Mouse (Mus musculus): ENCODE data around the gene Bysl.
"Not testable (repeated sequence)": the region's sequence is repeated elsewhere in the genome, so short reads cannot be mapped to it uniquely, and the experiment has no call there.

Gene Bysl

DNA sequence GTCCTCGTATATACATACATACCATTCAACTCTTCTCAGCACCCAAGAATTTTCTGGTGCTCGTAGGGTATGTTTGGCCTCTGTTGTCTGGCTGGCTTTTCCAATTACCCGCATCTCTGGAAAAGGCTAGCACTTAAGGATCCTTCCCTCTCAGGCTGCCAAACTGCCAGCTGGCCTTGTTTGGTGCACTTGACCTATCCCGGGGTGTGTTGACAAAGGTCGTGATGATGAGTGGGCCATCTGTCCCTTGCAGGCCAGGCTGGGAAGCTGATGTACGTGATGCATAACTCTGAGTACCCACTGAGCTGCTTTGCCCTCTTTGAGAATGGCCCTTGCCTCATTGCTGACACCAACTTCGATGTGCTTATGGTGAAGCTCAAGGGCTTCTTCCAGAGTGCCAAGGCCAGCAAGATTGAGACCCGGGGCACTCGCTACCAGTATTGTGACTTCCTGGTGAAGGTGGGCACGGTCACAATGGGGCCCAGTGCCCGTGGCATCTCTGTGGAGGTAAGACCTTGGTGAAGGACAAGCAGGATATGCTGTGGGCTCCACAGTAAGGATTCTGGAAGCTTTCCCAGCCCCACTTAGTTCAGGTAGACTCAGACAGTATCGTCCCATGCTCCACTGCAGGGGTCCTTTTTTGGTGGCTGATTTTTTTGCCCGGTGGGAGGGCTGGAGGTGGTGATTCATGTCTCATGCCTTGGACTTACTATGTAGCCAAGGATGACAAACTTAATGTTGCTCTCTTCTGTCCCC lies 7.4 kb upstream of the Bysl start:
- no peak for DNase-seq (ENCODE audit: low read depth)

DNA sequence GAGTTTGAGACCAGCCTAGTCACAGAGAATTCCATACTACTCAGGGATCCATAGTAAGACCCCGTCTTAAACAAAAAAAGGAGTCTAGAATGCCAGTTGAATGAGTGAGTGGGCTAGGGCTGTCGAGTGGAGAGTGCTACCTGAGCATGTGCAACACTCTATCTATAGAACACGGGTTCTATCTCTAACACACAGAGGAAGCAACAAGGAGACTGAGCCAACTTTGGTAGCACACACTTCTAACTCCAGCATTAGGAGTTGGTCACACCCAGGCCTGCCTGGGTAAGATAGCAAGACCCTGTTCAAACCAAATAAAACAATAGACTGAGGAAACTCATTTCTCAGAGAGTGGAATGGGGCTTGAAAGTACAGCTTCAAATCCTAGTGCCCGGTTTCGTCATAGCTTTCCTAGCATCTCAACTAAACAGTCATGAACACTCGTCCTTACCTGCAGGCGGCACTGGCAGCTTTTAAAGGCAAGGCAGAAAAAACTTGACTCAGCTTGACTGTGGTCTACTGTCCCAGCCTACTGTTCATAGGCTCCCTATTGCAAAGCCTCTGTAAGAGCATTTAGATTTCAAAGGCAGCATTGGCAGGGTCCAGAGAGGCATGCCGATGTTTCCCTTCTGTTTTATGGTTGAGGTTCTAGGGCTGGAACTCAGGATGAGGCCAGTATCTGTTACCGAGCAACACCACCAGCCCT lies 6.5 kb upstream of the Bysl start:
- DNase-seq (ENCODE audit: low read depth) = no peak

GRCm38 (mm10) chr17:47616652-47617051 lies 5.4 kb upstream of the Bysl start:
- DNase-seq (ENCODE audit: low read depth) = no peak

DNA sequence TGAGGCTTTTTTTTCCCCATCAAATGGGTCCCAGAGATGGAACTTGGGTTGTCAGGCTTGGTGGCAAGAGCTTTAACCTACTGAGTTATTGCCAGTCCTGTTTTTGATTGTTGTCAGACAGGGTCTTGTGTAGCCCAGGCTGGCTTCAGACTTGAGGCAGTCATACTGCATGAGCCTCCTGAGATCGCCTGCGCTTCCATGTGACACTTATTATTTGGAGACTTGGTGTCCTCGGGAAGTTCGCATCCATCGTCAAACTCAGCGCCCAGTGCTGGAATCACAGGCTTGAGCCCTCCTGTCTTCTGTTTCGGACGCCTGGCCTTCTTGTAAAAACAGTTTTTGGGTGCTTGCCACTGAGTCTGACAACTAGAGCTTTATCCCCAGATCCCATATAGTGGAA lies 4.8 kb upstream of the Bysl start:
- no peak for DNase-seq (ENCODE audit: low read depth)

DNA sequence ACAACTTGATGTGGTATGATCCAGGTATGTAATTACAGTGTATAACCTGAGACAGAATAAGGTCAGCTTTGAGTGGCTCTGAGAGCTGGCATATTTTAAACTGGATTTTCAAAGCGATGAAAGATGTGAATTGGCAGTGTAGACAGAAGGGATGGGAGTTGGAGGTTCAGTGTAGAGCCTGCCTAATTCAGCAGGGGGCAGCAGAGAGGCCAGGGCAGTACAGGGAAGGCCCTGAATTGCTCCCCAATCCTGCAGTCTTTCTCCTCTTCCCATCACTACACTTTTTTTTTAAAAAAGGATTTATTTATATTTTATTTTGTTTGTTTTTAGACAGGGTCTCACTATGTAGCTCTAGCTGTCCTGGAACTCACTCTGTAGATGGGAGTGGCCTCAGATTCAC lies 2.7 kb upstream of the Bysl start:
- peak; percentile 75 for DNase-seq (ENCODE audit: low read depth)

GRCm38 (mm10) chr17:47611661-47611982 lies 330 bp upstream of the Bysl start:
- no peak for DNase-seq (ENCODE audit: low read depth)

- no peak for DNase-seq (ENCODE audit: low read depth)
Observed at GRCm38 (mm10) chr17:47609182-47609581, 2.1 kb downstream of the Bysl start.

DNA sequence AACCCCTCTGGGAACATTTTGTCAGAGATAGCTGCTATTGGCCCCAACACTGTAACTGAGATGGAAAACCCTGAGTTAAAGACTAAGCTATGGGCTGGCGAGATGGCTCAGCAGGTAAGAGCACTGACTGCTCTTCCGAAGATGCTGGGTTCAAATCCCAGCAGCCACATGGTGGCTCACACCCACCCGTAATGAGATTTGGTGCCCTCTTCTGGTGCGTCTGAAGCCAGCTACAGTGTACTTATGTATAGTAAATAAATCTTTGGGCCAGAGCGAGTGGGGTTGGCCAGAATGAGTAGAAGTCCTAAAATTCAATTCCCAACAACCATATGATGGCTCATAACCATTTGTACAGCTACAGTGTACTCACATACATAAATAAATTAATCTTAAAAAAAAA lies 5.1 kb downstream of the Bysl start:
- DNase-seq (ENCODE audit: low read depth) = peak; percentile 59

DNA sequence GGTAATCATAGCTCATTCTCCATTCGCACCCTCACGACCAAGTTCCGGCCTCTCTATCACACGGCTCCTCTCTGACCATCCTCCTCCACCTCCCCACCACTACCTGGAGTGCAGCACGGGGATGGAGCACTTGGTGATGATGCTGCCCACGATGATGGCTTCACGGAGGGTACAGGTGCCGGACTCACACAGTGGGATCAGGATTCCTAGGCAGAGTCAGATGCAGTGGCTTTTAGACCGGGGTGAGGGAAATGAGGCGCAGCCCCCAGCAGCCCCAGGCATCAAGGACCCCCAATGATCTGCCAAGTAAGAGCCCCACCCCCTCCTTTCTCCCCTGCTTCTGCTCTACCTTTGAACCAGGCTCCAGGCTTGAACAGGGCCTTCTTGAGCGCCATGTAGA lies 9.0 kb downstream of the Bysl start:
- DNase-seq (ENCODE audit: low read depth) = no peak

DNA sequence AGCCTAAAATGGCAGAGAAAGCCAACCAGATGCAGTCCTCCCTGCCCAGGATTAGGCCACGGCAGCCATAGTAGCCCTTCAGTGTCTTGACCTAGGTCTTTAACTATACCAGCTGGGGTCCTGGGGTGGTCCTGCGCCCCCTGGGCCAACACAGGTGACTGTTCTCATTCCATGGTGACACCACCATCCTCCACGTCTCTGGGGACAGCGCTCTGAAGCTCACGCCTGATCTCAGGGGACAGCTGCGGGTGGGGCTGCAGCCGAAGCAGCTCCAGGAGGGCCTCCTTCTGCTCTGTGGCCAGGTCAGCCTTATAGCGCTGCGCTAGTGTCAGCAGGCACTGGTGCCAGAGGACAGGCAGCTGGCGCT lies 9.9 kb downstream of the Bysl start:
- no peak for DNase-seq (ENCODE audit: low read depth)

DNA sequence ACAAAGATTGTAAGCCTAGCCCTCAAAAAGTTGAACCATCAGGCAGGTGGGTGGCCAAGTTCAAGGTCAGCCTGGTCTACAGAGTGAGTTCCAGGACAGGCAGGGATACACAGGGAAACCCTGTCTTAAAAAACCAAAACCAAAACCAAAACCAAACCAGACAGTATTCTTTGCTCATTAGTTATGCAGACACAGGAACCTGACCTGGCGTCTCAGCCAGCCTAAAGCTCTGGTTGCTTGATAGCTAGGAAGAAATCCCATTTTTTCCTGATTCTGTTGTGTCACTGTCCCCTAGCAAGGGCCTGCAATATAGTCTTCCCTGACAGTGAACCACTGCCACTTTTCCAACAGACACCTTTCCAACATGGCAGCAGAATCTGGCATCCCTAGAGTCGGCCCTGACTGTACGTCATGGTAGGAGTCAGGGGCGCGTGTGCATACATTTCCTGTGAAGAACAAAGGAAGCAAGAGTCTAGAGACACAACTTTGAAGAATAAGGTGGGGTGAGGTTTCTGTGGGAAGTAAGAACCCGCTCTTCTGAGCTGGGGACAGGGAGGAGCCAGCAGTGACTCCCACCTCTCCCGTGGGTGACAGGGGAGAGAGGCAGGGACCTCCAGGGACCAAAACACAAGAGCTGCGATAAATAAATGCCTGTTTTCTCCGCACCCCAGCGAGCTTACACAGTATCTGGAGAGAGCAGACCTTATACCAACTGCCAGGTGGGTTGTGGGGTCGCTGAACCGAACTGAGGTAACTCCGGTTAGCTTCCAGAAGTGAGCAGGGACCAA lies 10.5 kb downstream of the Bysl start:
- peak; percentile 85 for DNase-seq (ENCODE audit: low read depth)

DNA sequence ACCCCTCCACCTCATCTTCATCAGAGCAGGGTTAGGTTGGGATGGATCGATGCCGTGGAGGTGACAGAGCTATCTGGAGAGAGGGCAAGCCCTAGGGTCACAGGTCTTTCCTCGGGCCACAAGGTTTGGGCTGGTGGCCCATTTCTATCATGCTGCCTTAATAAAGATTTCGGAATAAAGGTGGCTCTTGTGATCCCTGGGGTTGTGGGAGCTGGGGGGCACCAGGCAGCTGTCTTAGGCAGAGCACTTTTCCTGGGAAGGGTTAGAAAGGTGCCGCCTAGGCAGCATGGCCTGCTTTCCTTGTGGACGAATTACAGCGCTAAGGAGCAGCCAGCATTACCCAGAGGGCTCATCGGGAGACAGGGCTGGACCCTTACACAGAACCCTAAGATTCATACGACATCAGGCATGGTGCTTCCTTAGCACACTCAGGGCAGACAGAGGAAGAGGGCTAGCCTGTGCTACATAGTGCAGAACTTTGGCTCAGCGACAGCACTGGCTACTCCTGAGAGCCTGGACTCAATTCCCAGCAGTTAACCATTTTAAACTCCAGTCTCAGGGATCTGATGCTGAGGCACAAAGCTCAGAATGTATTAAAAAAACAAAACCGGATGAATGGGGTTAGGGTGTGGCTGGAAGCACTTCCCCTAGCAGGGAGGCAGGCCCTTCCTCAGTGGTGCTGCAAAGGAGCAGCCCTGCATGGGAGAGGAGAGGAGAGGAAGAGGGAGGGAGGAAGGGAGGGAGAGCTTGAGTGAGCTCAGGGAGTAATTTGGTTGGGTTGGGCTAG lies 11.6 kb downstream of the Bysl start:
- no peak for DNase-seq (ENCODE audit: low read depth)

DNA sequence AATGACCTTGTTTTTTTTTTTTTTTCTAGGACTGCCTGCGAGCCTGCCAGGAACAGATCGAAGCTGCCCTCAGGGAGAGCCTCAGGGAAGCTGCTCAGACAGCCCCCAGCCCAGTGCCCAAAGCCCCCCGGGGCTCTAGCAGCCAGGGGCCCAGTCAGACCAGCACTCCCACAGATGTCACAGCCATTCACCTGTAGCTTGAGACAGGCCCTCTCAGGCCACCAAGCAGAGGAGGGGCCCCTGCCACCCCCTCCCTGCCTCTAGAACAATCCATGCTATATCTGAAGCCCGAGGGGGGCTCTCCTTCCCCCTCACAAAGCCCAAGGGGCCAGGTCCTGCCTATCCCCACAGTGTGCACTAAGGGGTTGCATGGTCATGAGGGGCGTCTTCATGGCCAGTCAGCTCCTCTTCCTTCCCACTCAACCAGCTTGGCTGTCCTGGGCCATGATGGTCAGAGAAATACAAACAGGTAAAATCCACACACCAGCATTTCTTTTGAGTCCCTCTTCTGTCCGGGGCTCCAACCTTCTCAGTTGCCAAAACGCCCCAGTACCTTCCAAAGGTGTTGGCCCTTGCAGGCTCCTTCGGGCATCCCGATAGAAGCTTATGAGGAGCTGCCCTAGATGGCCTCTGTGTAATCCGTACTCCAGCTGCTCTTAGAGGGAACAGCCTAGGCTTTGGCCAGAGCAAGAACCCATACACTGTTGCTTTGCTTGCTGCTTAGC lies 12.6 kb downstream of the Bysl start:
- DNase-seq (ENCODE audit: low read depth) = not testable (repeated sequence)

GRCm38 (mm10) chr17:47597838-47598579 lies 13.3 kb downstream of the Bysl start:
- peak; percentile 85 for DNase-seq (ENCODE audit: low read depth)

- DNase-seq (ENCODE audit: low read depth) = no peak
Observed at GRCm38 (mm10) chr17:47597261-47597660, 14.0 kb downstream of the Bysl start.

DNA sequence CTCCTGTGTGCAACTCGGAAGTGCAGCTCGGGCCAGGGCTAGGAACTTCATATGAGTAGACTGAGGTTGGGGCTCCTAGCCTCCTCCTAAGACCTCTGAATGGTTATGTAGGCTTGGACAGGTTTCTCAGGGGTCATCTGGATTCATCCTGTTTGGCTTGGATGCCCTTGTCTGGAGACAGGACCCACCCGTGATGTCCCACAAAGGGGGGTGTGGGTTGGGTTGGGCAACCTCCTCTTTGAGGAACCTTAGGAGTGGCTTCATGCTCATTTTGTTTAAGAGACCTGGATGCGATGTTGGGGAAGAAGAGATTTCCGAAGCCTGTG lies 14.5 kb downstream of the Bysl start:
- DNase-seq (ENCODE audit: low read depth) = no peak

- DNase-seq (ENCODE audit: low read depth) = peak; percentile 41
Observed at GRCm38 (mm10) chr17:47596162-47596838, 15.0 kb downstream of the Bysl start.

DNA sequence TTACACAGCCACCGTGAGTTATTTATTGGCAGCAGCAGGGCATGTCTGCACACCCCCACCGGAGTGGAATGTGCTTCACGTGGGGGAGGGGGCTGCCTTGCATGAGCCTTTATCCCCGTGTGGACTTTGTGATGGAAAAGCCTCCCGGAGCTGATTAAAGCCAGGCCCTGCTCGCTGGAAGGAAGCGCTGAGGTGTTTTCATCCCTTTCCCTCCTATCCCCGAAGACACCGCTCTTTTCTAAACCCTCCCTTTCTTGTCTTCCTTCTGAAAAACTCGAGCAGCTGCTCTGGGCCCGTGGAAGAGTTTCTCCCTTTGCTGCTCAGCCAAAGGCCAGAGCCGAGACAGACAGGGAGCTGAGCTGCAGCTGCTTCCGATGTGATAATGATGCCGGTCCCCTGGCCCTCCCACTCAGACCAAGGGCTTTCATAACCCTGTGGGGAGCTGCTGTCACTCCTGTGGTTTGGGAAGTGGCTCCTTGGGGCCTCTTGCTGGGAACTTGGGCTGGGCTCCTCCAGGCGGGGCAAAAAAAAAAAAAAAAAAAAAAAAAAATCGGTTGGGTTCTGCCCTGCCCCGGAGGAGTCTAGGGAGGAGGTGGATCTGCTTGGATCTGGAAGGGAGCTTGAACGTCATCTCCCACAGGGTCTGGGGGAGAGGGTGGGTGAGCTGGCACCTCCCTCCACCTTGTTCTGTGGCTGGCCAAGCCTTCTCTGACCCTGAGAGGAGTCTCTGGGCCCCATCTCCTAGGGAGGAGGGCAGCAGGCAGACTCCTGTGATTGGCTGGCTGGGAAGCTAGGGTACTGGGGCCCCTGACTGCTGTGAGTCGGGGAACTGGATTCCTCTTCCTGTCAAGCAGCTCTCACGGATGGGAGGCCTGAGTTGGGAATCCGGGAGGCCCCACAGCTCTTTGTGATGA lies 15.8 kb downstream of the Bysl start:
- peak; percentile 46 for DNase-seq (ENCODE audit: low read depth)

- DNase-seq (ENCODE audit: low read depth) = no peak
Observed at GRCm38 (mm10) chr17:47594969-47595247, 16.4 kb downstream of the Bysl start.
